Mouse (Mus musculus) G1E (cell line): ENCODE results near the gene Ube2n.

ENCODE experiments used
- CTCF ChIP-seq: IDR thresholded peaks from 2 replicates; pipeline ENCODE4 v1.5.1; 2012; ENCODE audit warnings: low read depth, low read length, inconsistent platforms, mixed read lengths
- GATA1 ChIP-seq: IDR thresholded peaks from 2 replicates; pipeline ENCODE4 v1.6.1; 2012; ENCODE audit warnings: borderline replicate concordance, low read length, inconsistent platforms, mixed read lengths
- TAL1 ChIP-seq: conservative IDR thresholded peaks from 2 replicates; pipeline ENCODE4 v1.6.1; 2012; ENCODE audit warnings: low read depth, low read length, inconsistent platforms, mixed read lengths

- TF ChIP-seq CTCF (no peak), GATA1 (no peak), TAL1 (no peak)
These were observed 29.1 kb downstream of the Ube2n start for GRCm38 (mm10) chr10:95544004-95544403.
